ENCODE assay signal across 8 mouse cellular contexts in genomic region chr12:72762502-72762901, GRCm38 (mm10). TPM values are rescaled to one million over a fixed set of nuclear protein-coding genes. Genes with fewer than 3 reads are reported as not detected.
DNase-seq lines count a peak whose midpoint lies in the region; ATAC-seq and TF ChIP-seq lines count a peak whose summit lies in the region.

No protein-coding gene starts in this region.

- H3K36me3 ChIP-seq in heart, embryonic 16.5 days (ENCODE audit: control insufficient read depth, insufficient read depth) = no peaks in the 10 kb centered on the region
- no peaks in the 10 kb centered on the region for H3K36me3 ChIP-seq in hindbrain, embryonic 15.5 days
- H3K36me3 ChIP-seq in midbrain, embryonic 13.5 days = no peaks in the 10 kb centered on the region
- no peaks in the 10 kb centered on the region for H3K36me3 ChIP-seq in kidney, adult 2 months (ENCODE audit: control insufficient read depth, insufficient read depth, low read length)

- no peak for TF ChIP-seq CTCF in kidney, adult 2 months (conservative IDR thresholded peaks at IDR 0.05; ENCODE audit: insufficient read depth, insufficient read length, low read depth, low read length)

- no peak for ATAC-seq in heart, embryonic 16.5 days (replicated peaks; ENCODE audit: extremely low read depth, insufficient read depth, low FRiP score)
- ATAC-seq in hindbrain, embryonic 15.5 days (ENCODE audit: low FRiP score, low read depth) = no peak
- ATAC-seq in midbrain, embryonic 13.5 days = no peak

- peak overlapping the region; percentile 81 for H3K4me2 ChIP-seq in heart, embryonic 16.5 days (ENCODE audit: low read depth, low read length)
- peak overlapping the region; percentile 70 for H3K4me2 ChIP-seq in hindbrain, embryonic 15.5 days
- H3K4me2 ChIP-seq in midbrain, embryonic 13.5 days (replicated peaks) = peak overlapping the region; percentile 76

- peaks cover 22% of the 10 kb centered on the region for H3K4me1 ChIP-seq in heart, embryonic 16.5 days (ENCODE audit: control insufficient read depth, insufficient read depth, low read length)
- H3K4me1 ChIP-seq in hindbrain, embryonic 15.5 days (replicated peaks) = peaks cover 28% of the 10 kb centered on the region
- H3K4me1 ChIP-seq in midbrain, embryonic 13.5 days (replicated peaks) = peaks cover 26% of the 10 kb centered on the region
- H3K4me1 ChIP-seq in kidney, adult 2 months (ENCODE audit: control insufficient read depth, insufficient read depth, low read length) = peaks cover 3% of the 10 kb centered on the region

- peak overlapping the region; percentile 99 for H3K9ac ChIP-seq in heart, embryonic 16.5 days (ENCODE audit: low read length)
- peak overlapping the region; percentile 94 for H3K9ac ChIP-seq in hindbrain, embryonic 15.5 days
- H3K9ac ChIP-seq in midbrain, embryonic 13.5 days (replicated peaks) = peak overlapping the region; percentile 97

- no peaks in the 10 kb centered on the region for H3K9me3 ChIP-seq in heart, embryonic 16.5 days (replicated peaks; ENCODE audit: control insufficient read depth, low read length)
- no peaks in the 10 kb centered on the region for H3K9me3 ChIP-seq in hindbrain, embryonic 15.5 days
- no peaks in the 10 kb centered on the region for H3K9me3 ChIP-seq in midbrain, embryonic 13.5 days

- no peak overlapping the region; the same call in 1 of the 2 replicates for H3K27ac ChIP-seq in heart, embryonic 16.5 days (ENCODE audit: low read length)
- 0 out of 2 replicates have a peak overlapping the region, but pooled peaks have one; percentile 99 for H3K27ac ChIP-seq in hindbrain, embryonic 15.5 days (replicated peaks)
- H3K27ac ChIP-seq in midbrain, embryonic 13.5 days = no peak overlapping the region
- no peak overlapping the region; the same call in 1 of the 2 replicates for H3K27ac ChIP-seq in kidney, adult 2 months (ENCODE audit: insufficient read depth, low read depth, low read length)

- no peaks in the 10 kb centered on the region for H3K27me3 ChIP-seq in heart, embryonic 16.5 days (ENCODE audit: control insufficient read depth, insufficient read depth, low read length)
- no peaks in the 10 kb centered on the region for H3K27me3 ChIP-seq in hindbrain, embryonic 15.5 days
- H3K27me3 ChIP-seq in midbrain, embryonic 13.5 days = no peaks in the 10 kb centered on the region
- no peaks in the 10 kb centered on the region for H3K27me3 ChIP-seq in kidney, adult 2 months (replicated peaks; ENCODE audit: control insufficient read depth, insufficient read depth, low read length)

- intact Hi-C loops in heart, postnatal 10 days (cut with DNase I) = loop anchor here (10.0 kb wide), 1 partner anchor 868 kb away; no protein-coding TSS in a partner anchor

- WGBS in heart, embryonic 16.5 days = 11% methylated on average over 1 of the region's 1 CpGs
- 56% methylated on average over 1 of the region's 1 CpGs for WGBS in hindbrain, embryonic 15.5 days
- 64% methylated on average over 1 of the region's 1 CpGs for WGBS in midbrain, embryonic 13.5 days
- 34% methylated on average over 1 of the region's 1 CpGs for WGBS in kidney, adult 2 months

- peak overlapping the region; percentile 90 for H3K4me3 ChIP-seq in heart, embryonic 16.5 days (ENCODE audit: low read length)
- H3K4me3 ChIP-seq in hindbrain, embryonic 15.5 days = peak overlapping the region; percentile 69
- H3K4me3 ChIP-seq in midbrain, embryonic 13.5 days (replicated peaks) = peak overlapping the region; percentile 75
- H3K4me3 ChIP-seq in kidney, adult 2 months (ENCODE audit: insufficient read depth, low read depth, low read length) = no peak overlapping the region; the same call in 1 of the 2 replicates

- no peak for TF ChIP-seq POLR2A in kidney, adult 2 months (IDR thresholded peaks at IDR 0.05; ENCODE audit: low read depth, low read length)

- no peak for DNase-seq in heart, postnatal 10 days
- peak; percentile 34 for DNase-seq in adipocyte (ENCODE audit: low spot score)
- DNase-seq in layer of hippocampus, adult 18-20 months (ENCODE audit: low spot score in 2 of 2) = no peak
- no peak for DNase-seq in thymus, postnatal 14 days
- DNase-seq in kidney, adult 2 months = no peak

RNA-seq across cellular contexts. Expression of gene Ppm1a, which starts 5.2 kb away (rescaled TPM):
- 29.0 and 38.4 TPM in 2 replicates for polyA plus RNA-seq in heart, embryonic 16.5 days (2015; fragmentation: Nextera tagmentation; extraction: Ambion mirVana)
- total RNA-seq in heart, postnatal 10 days (2021) = 100 to 1,000 TPM; 228 to 234 TPM
- 63.0 and 70.9 TPM in 2 replicates for polyA plus RNA-seq in hindbrain, embryonic 15.5 days (2015; fragmentation: Nextera tagmentation; extraction: Ambion mirVana)
- 47.3 and 57.7 TPM in 2 replicates for polyA plus RNA-seq in midbrain, embryonic 13.5 days (2015; fragmentation: Nextera tagmentation; extraction: Ambion mirVana)
- 100 to 1,000 TPM; 253 to 266 TPM for total RNA-seq in layer of hippocampus, adult 18-20 months (2021)
- 50.1 and 68.8 TPM in 2 replicates for polyA plus RNA-seq in kidney, adult 2 months (2012; rRNA removed)
